ENCODE assay signal across 26 mouse cellular contexts in genomic region chr14:44907774-44908173, GRCm38 (mm10). TPM values are rescaled to one million over a fixed set of nuclear protein-coding genes. Genes with fewer than 3 reads are reported as not detected.
A peak's percentile ranks its signal among the peaks of the same experiment; 100 is the strongest.
DNase-seq lines count a peak whose midpoint lies in the region; ATAC-seq and TF ChIP-seq lines count a peak whose summit lies in the region.
"Had no signal": no experiment of that assay in that cellular context is flagged by ENCODE, and none has a peak within 500 bp of the region (broad histone marks: within the 10 kb centered on the region; RNA-seq: fewer than 3 reads in every experiment).

No protein-coding gene starts in this region.

- no peaks in the 10 kb centered on the region for H3K9me3 ChIP-seq in intestine, embryonic 16.5 days (ENCODE audit: control insufficient read depth, low read length)
- H3K9me3 ChIP-seq in stomach, embryonic 16.5 days (replicated peaks; ENCODE audit: control insufficient read depth, low read length): no peaks in the 10 kb centered on the region
- H3K9me3 ChIP-seq in forebrain, embryonic 13.5 days (replicated peaks): no peaks in the 10 kb centered on the region
- H3K9me3 ChIP-seq: embryonic facial prominence, embryonic 10.5 days; embryonic facial prominence, embryonic 12.5 days; G1E had no signal

- no peak overlapping the region for H3K9ac ChIP-seq in intestine, embryonic 16.5 days (ENCODE audit: low read depth, low read length)
- H3K9ac ChIP-seq in stomach, embryonic 16.5 days (ENCODE audit: low read length): no peak overlapping the region
- no peak overlapping the region for H3K9ac ChIP-seq in forebrain, embryonic 13.5 days
- H3K9ac ChIP-seq: embryonic facial prominence, embryonic 12.5 days had no signal

- no peaks in the 10 kb centered on the region for H3K27me3 ChIP-seq in intestine, embryonic 16.5 days (replicated peaks; ENCODE audit: control insufficient read depth, insufficient read depth, low read length)
- no peaks in the 10 kb centered on the region for H3K27me3 ChIP-seq in stomach, embryonic 16.5 days (ENCODE audit: control insufficient read depth, insufficient read depth, low read length)
- no peaks in the 10 kb centered on the region for H3K27me3 ChIP-seq in forebrain, embryonic 13.5 days
- H3K27me3 ChIP-seq: CH12.LX; embryonic facial prominence, embryonic 12.5 days had no signal

- H3K36me3 ChIP-seq in intestine, embryonic 16.5 days (ENCODE audit: control insufficient read depth, insufficient read depth, low read length): no peaks in the 10 kb centered on the region
- H3K36me3 ChIP-seq in stomach, embryonic 16.5 days (ENCODE audit: control insufficient read depth, insufficient read depth, low read length): no peaks in the 10 kb centered on the region
- no peaks in the 10 kb centered on the region for H3K36me3 ChIP-seq in forebrain, embryonic 13.5 days (ENCODE audit: poor library complexity, severe bottlenecking)
- H3K36me3 ChIP-seq: embryonic facial prominence, embryonic 10.5 days; embryonic facial prominence, embryonic 12.5 days; G1E had no signal

- no peak overlapping the region for H3K4me2 ChIP-seq in intestine, embryonic 16.5 days (ENCODE audit: low read depth, low read length)
- no peak overlapping the region for H3K4me2 ChIP-seq in stomach, embryonic 16.5 days (ENCODE audit: low read depth, low read length)
- H3K4me2 ChIP-seq in forebrain, embryonic 13.5 days: no peak overlapping the region
- H3K4me2 ChIP-seq: embryonic facial prominence, embryonic 12.5 days had no signal

- TF ChIP-seq CTCF in layer of hippocampus, adult 2 months (conservative IDR thresholded peaks at IDR 0.05): no peak

- ATAC-seq in intestine, embryonic 16.5 days: peak; percentile 73
- ATAC-seq in stomach, embryonic 16.5 days (ENCODE audit: insufficient read depth, low FRiP score): 0 out of 2 replicates have a peak, but pooled peaks have one; percentile 37
- ATAC-seq in forebrain, embryonic 13.5 days: no peak
- ATAC-seq: activated CD4-positive, CD25-positive, alpha-beta regulatory T cell, adult 4 months; CD4-positive, CD25-positive, alpha-beta regulatory T cell, adult 4 months; forebrain, embryonic 14.5 days; Patski had no signal

- no peak overlapping the region for H3K4me3 ChIP-seq in intestine, embryonic 16.5 days (ENCODE audit: low read length)
- no peak overlapping the region for H3K4me3 ChIP-seq in stomach, embryonic 16.5 days (replicated peaks; ENCODE audit: low read length)
- no peak overlapping the region for H3K4me3 ChIP-seq in layer of hippocampus, adult 2 months
- no peak overlapping the region for H3K4me3 ChIP-seq in forebrain, embryonic 13.5 days
- H3K4me3 ChIP-seq: embryonic facial prominence, embryonic 10.5 days; embryonic facial prominence, embryonic 12.5 days had no signal

- H3K27ac ChIP-seq in intestine, embryonic 16.5 days (ENCODE audit: low read length): no peak overlapping the region
- H3K27ac ChIP-seq in stomach, embryonic 16.5 days (ENCODE audit: low read length): no peak overlapping the region
- H3K27ac ChIP-seq in layer of hippocampus, adult 2 months: no peak overlapping the region
- no peak overlapping the region for H3K27ac ChIP-seq in forebrain, embryonic 13.5 days
- H3K27ac ChIP-seq: embryonic facial prominence, embryonic 10.5 days; embryonic facial prominence, embryonic 12.5 days had no signal

- WGBS in intestine, embryonic 16.5 days: 66% methylated on average over 5 of the region's 5 CpGs
- 75% methylated on average over 5 of the region's 5 CpGs for WGBS in stomach, embryonic 16.5 days
- WGBS in forebrain, embryonic 13.5 days: 95% methylated on average over 5 of the region's 5 CpGs

- DNase-seq in heart, adult 11 months: peak; percentile 31
- no peak for DNase-seq in heart, adult 9 months (ENCODE audit: low spot score in 2 of 2)
- DNase-seq in frontal cortex, postnatal 25 days (ENCODE audit: low spot score in 2 of 2): no peak
- DNase-seq in layer of hippocampus, adult 2 months (ENCODE audit: low spot score in 2 of 2): no peak
- DNase-seq: adrenal gland, adult 8-10 months; adrenal gland, postnatal 14 days; adrenal gland, postnatal 36 days; B cell, adult 2 months; cerebellum, adult 11-12 months; cerebellum, adult 2 months; cerebellum, adult 9-10 months; cerebellum, postnatal 10 days; cerebellum, postnatal 25 days had no signal

- peaks cover 5% of the 10 kb centered on the region; the same call in 1 of the 2 replicates for H3K4me1 ChIP-seq in intestine, embryonic 16.5 days (ENCODE audit: control insufficient read depth, insufficient read depth, low read length)
- H3K4me1 ChIP-seq in stomach, embryonic 16.5 days (ENCODE audit: control insufficient read depth, insufficient read depth, low read length): no peaks in the 10 kb centered on the region
- no peaks in the 10 kb centered on the region for H3K4me1 ChIP-seq in forebrain, embryonic 13.5 days
- H3K4me1 ChIP-seq: embryonic facial prominence, embryonic 10.5 days; embryonic facial prominence, embryonic 12.5 days had no signal

RNA-seq across cellular contexts. Expression of gene Ptgdr, which starts 48.6 kb away (rescaled TPM):
- polyA plus RNA-seq in intestine, embryonic 16.5 days (2015; fragmentation: Nextera tagmentation; extraction: Ambion mirVana): not detected in 2 replicates
- 0.84 and 0.85 TPM in 2 replicates for polyA plus RNA-seq in stomach, embryonic 16.5 days (2015; fragmentation: Nextera tagmentation; extraction: Ambion mirVana)
- total RNA-seq in layer of hippocampus, adult 2 months (2021): under 1 TPM; 0.54 to 0.66 TPM
- 0.06 and 0.08 TPM in 2 replicates for polyA plus RNA-seq in forebrain, embryonic 13.5 days (2015; fragmentation: Nextera tagmentation; extraction: Ambion mirVana)
- total RNA-seq: adrenal gland, adult 18-20 months; adrenal gland, adult 8-10 months; adrenal gland, postnatal 14 days; adrenal gland, postnatal 36 days; CH12.LX had no signal
- polyA plus RNA-seq: activated CD4-positive, CD25-positive, alpha-beta regulatory T cell, adult 4 months; CD4-positive, CD25-positive, alpha-beta regulatory T cell, adult 4 months; embryonic facial prominence, embryonic 10.5 days; forebrain, embryonic 11.5 days; G1E; Patski had no signal
